Mouse (Mus musculus) urinary bladder, postnatal 14 days (tissue): ENCODE measurements at regions not wholly inside any gene's neighbourhood (a gene's known extent, or its start where the extent isn't known, plus 50 kb on each side); places are given as distances from the start of the nearest gene placed in this dataset.
A peak's percentile ranks its signal among the peaks of the same experiment; 100 is the strongest.
"Not testable (repeated sequence)": the region's sequence is repeated elsewhere in the genome, so short reads cannot be mapped to it uniquely, and the experiment has no call there.

Experiments
- DNase-seq: peaks from one replicate; pipeline ENCODE4 v3.0.0; 2021; ENCODE audit warnings: low spot score

- not testable (repeated sequence) for DNase-seq
Measured at GRCm38 (mm10) chr10:56891530-56891929, 514.4 kb downstream of the Gja1 start.

DNA sequence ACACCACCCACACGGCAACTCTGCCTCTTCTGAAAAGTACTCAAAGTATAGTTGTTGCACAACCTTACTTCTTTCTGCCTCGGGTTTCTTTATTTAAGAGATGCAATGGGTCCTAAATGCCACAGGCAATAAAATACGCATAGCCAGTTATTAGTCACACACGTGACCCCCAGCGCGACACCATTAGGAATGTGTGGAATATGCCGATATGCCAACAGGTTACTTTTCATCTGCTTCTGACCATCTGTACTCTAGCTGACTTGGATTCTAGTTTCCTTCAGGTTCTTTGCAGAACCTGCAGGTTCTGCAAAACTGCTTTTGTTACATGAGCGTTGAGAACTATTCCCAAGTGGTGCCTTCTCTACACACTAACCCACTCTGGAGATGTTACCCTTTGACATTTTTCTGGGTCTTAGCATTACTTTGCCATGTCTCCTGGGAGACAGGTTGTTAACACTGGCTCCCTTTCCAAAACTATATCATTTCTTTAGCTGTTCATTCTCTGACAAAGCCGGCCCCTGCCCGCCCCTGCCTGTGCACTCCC lies 515.6 kb downstream of the Gja1 start:
- no peak for DNase-seq

DNA sequence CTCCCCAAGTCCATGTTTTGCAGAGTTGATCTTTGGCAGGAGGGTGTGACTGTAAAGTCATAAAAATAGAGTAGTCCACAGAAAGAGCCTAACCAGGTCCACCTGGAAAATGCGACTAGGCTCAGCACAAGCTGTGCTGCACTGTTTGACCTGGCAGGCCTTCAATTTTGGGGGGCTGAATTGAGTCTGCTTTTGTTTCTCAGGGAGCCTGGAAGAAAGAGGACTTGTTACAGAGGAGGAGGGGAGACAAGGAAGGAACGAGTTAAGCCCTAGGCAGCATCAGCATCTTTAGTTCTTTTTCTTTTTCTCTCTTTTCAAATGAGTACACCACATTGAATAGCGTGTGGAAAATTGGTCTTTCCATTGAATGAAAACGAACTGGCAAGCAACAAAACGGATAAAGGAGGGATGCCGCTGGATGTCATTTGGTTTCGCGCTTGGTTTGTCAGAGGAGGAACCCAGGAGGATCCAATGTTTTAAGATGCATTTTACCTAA lies 516.1 kb downstream of the Gja1 start:
- DNase-seq: no peak

- DNase-seq: no peak
Measured at GRCm38 (mm10) chr10:56899640-56900274, 522.6 kb downstream of the Gja1 start.

DNA sequence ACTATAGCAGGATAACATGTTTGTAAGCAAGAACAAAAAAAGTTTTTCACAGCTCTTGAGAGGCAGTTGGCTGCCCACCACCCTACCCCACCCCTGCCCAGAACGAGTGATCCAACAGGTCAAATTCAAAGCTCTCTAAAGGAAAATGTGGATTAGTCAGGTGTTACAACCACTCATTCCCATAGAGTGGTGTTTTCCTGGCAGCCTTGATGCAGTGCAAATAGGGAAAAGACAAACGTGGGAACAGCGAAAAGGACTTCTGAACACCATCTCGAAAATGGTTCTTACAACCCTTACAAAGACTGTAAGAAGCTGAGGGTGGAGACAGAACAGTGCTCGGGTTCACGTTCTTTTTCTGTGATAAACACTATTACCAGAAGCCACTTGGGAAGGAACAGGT lies 523.8 kb downstream of the Gja1 start:
- no peak for DNase-seq

DNA sequence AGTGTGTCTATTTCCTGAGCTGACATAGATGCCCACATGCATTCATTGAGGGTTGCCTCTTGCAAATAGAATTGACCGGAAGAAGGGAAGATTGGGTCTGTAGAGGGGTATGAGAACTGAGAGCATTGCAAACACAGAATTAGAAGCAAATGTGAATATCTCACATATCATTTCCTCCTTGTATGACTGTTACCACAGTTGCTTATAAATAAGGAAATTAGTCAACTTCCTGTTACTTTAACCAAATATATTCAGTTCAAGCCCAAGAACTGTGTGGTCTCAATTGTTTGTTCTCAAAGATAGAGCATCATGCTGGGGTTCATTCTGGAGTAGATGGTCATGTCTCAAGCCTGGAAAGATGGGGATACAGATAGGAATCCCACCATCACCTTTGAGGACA lies 535.6 kb downstream of the Gja1 start:
- DNase-seq: no peak

DNA sequence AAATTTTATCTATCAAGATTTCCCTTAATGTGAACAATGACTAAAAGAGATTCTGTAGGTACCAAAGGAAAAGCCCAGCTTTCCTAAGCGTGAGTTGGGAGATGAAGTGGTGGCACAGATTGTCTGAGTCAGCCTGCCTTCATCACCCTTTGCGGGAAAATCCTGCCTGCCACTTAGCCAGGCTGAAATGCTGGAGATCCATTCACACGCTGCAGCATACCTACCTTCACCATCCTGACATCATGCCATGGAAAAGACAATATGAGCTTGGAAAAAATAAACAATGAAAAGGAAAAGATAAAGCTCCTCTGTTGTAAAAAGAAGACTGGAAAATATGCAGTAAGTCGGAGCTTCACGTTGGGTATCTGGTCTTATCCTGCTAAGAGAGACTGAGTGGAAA lies 537.0 kb downstream of the Gja1 start:
- DNase-seq: no peak

DNA sequence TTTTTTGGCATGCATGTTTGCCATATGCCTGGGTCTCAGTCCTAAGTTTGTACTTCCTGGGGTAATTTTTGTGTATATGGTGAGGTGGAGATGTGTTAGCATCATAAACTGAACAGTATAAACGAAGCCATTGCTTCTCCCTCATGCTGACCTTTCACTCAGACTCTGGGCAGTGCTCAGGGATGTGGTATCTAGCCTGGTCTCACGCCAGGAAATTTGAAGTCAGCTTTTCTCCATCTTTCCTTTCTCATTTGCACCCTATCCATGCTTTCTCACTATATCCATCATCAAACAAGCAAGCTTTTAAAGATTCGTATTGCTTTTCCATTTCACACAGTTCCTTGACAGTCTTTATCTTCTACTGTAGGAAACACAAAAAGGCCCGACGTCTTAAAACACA lies 541.3 kb downstream of the Gja1 start:
- DNase-seq: no peak

- peak; percentile 16 for DNase-seq
Measured at GRCm38 (mm10) chr10:56920711-56921672, 543.9 kb downstream of the Gja1 start.

- DNase-seq: peak; percentile 3
Measured at GRCm38 (mm10) chr10:56935174-56935573, 551.0 kb upstream of the Hsf2 start.

GRCm38 (mm10) chr10:56941972-56942371 lies 544.2 kb upstream of the Hsf2 start:
- no peak for DNase-seq

GRCm38 (mm10) chr10:56944434-56945145 lies 541.6 kb upstream of the Hsf2 start:
- DNase-seq: no peak

- no peak for DNase-seq
Measured at GRCm38 (mm10) chr10:56956728-56957127, 529.5 kb upstream of the Hsf2 start.

GRCm38 (mm10) chr10:56962096-56962807 lies 523.9 kb upstream of the Hsf2 start:
- DNase-seq: no peak

DNA sequence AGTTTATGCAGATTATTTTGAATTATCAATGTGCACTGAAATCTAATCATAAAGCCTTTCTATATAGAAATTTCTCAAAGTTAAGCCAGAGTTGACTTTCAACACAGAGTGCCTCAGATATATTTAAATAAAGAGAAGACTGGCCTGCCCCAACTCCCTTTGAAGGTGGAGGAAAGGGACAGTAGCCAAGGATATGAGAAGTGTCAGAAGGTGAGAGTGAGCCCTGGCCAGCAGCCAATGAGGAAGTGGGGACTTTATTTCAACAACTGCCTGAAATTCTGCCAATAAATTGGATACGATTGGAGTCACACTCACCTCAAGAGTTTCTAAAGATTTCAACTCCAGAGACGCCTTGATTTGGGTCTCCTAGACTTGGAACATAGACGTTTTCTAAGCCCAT lies 523.0 kb upstream of the Hsf2 start:
- no peak for DNase-seq

- DNase-seq: no peak
Measured at GRCm38 (mm10) chr10:56968913-56969312, 517.3 kb upstream of the Hsf2 start.

GRCm38 (mm10) chr10:56974812-56975211 lies 511.4 kb upstream of the Hsf2 start:
- no peak for DNase-seq

DNA sequence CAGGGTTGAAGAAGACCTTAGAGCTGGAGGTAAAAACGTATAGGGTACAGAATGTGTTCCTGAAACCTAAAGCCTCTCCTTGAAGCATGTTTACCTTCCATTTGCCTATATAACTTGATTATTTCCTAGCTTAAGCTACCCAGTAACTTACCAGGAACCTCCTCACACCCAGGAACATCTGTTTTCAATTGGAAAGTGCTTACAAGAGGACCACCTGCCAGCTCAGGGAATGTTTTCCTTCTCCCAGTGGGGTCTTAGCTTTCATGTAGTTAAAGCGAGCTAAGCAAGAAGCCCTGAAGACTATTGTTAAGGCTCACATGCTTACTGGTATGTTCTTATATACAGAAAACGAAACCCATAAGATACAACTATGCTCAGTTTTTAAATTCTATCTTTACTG lies 506.6 kb upstream of the Hsf2 start:
- DNase-seq: no peak

DNA sequence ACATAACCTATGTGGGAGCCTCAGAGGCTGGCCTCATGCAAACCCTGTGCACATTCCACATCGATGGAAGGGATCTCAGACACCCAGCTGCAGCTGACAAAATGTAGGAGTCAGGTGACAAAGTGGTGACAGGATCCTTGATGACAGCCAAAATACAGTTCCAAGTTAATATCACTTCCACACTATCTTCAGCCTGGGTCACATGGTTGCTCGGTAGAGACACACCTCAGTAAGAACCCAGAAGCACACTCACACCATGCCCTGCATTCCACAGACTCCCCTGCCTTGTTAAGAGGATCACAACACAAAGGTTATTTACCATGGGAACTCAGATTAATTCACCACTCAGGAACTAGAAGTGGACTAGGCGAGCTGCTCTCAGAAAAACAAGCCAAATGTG lies 505.4 kb upstream of the Hsf2 start:
- no peak for DNase-seq

GRCm38 (mm10) chr10:56982526-56983190 lies 503.5 kb upstream of the Hsf2 start:
- no peak for DNase-seq

DNA sequence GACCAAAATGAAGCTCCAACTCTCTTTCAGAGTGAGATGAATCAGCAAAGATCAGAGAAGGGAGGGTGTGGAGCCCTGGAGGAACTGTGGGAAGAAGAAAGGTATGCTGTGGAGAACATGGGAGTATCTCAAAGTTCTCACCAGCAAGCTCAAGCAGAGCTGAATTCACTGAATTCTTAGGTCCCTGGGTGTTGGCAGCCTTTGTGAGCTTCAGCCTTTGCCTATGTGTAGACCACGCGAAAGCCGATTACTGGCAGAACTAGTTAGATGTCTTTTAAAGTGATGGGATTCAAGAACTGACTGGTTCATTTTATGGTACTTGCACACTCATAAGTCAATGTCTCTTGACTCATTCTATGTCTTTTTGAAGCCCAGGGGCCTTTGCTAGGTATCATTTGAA lies 491.2 kb upstream of the Hsf2 start:
- DNase-seq: no peak
